Mouse (Mus musculus) frontal cortex, postnatal 36 days (tissue): Measurements from ENCODE around the gene Sac3d1.

Source experiments
- DNase-seq, 2 experiments: peaks; one replicate each; pipeline ENCODE4 v3.0.0; 2022; ENCODE audit warnings: low spot score in 2 of 2

Gene Sac3d1

GRCm38 (mm10) chr19:6121761-6122160, 3.3 kb upstream of the Sac3d1 start:
- no peak for DNase-seq

- no peak for DNase-seq
These were observed 281 bp upstream of the Sac3d1 start for GRCm38 (mm10) chr19:6118677-6119185.

GRCm38 (mm10) chr19:6117346-6117985, 984 bp downstream of the Sac3d1 start:
- peak in 1 of 2 experiments; percentile 27 for DNase-seq

- no peak for DNase-seq
These were observed 2.2 kb downstream of the Sac3d1 start for GRCm38 (mm10) chr19:6116113-6116850.

- no peak for DNase-seq
These were observed 5.3 kb downstream of the Sac3d1 start for GRCm38 (mm10) chr19:6113116-6113515.

- DNase-seq: no peak
These were observed 12.9 kb downstream of the Sac3d1 start, which contains the start of gene Naaladl1 for GRCm38 (mm10) chr19:6105586-6105985. Naaladl1 (plus strand) TSS chr19:6105782.

GRCm38 (mm10) chr19:6104476-6104875, 14.0 kb downstream of the Sac3d1 start:
- DNase-seq: no peak

- no peak for DNase-seq
These were observed 16.1 kb downstream of the Sac3d1 start for GRCm38 (mm10) chr19:6102169-6102853.

GRCm38 (mm10) chr19:6101186-6101585, 17.3 kb downstream of the Sac3d1 start:
- DNase-seq: no peak

GRCm38 (mm10) chr19:6097847-6098246, 20.6 kb downstream of the Sac3d1 start:
- DNase-seq: no peak

- no peak for DNase-seq
These were observed 24.3 kb downstream of the Sac3d1 start, which contains the start of gene AC131692.1 for GRCm38 (mm10) chr19:6094119-6094518. AC131692.1 (plus strand) TSS chr19:6094419.

GRCm38 (mm10) chr19:6088841-6089240, 29.6 kb downstream of the Sac3d1 start:
- no peak for DNase-seq

GRCm38 (mm10) chr19:6085417-6085879, 33.0 kb downstream of the Sac3d1 start:
- no peak for DNase-seq

- DNase-seq: peak; percentile 95 to 98
These were observed 33.8 kb downstream of the Sac3d1 start, which contains the start of the genes Zfpl1 and Cdca5 for GRCm38 (mm10) chr19:6084478-6085248. Zfpl1 (minus strand) TSS chr19:6084956. Cdca5 (plus strand) TSS chr19:6084983.

GRCm38 (mm10) chr19:6082156-6082555, 36.3 kb downstream of the Sac3d1 start, which contains the start of gene Gm28374:
Gm28374 (minus strand) TSS chr19:6082256.
- DNase-seq: no peak

GRCm38 (mm10) chr19:6079983-6080480, 38.4 kb downstream of the Sac3d1 start, which contains the start of gene Tmem262:
Tmem262 (plus strand) TSS chr19:6080033.
- no peak for DNase-seq

GRCm38 (mm10) chr19:6076564-6077393, 41.7 kb downstream of the Sac3d1 start, which contains the start of gene Vps51:
Vps51 (minus strand) TSS chr19:6077231.
- peak; percentile 89 to 93 for DNase-seq

- DNase-seq: no peak
These were observed 44.6 kb downstream of the Sac3d1 start for GRCm38 (mm10) chr19:6073889-6074288.

GRCm38 (mm10) chr19:6071261-6071660, 47.2 kb downstream of the Sac3d1 start:
- no peak for DNase-seq
